Mouse (Mus musculus): ENCODE measurements around the gene Usp44. TPM values are rescaled to one million over a fixed set of nuclear protein-coding genes. Genes with fewer than 3 reads are reported as not detected.
"Not testable (repeated sequence)": the region's sequence is repeated elsewhere in the genome, so short reads cannot be mapped to it uniquely, and the experiment has no call there.

Usp44 gene
- polyA plus RNA-seq, 1 experiment from 2014 or later, result 0.88 TPM

DNA sequence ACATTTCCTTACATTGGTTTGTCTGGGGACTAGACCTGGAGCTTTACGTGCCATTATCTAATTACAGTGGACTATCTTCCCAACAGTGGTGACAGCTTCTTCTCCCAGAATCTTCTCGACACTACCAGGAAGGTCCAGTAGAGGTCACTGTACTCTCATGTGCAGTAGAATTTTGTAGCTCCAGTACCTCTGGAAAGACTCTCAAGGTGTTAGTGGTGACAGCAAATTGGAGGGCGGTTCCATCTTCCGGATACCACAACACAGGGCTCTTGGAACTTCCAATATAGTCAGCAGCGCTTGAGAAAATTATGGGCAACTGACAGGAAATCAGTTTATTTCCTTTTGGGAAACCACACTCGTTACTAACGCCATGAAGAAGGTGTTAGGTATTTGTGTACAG lies 12.7 kb upstream of the Usp44 start:
- peaks cover 31% of the 10 kb centered on the region for H3K27me3 ChIP-seq
- 0 out of 2 replicates have a peak, but pooled peaks cover 1% of the 10 kb centered on the region for H3K4me1 ChIP-seq
- WGBS, result 23% methylated on average over 7 of the region's 7 CpGs
- no peaks in the 10 kb centered on the region for H3K36me3 ChIP-seq
- no peaks in the 10 kb centered on the region for H3K9me3 ChIP-seq
- ATAC-seq (ENCODE audit: low FRiP score, low read depth), result no peak; the same call in 1 of the 2 replicates
- H3K4me2 ChIP-seq (replicated peaks), result no peak overlapping the region
- H3K27ac ChIP-seq, result no peak overlapping the region
- no peak overlapping the region for H3K9ac ChIP-seq
- H3K4me3 ChIP-seq, result no peak overlapping the region

DNA sequence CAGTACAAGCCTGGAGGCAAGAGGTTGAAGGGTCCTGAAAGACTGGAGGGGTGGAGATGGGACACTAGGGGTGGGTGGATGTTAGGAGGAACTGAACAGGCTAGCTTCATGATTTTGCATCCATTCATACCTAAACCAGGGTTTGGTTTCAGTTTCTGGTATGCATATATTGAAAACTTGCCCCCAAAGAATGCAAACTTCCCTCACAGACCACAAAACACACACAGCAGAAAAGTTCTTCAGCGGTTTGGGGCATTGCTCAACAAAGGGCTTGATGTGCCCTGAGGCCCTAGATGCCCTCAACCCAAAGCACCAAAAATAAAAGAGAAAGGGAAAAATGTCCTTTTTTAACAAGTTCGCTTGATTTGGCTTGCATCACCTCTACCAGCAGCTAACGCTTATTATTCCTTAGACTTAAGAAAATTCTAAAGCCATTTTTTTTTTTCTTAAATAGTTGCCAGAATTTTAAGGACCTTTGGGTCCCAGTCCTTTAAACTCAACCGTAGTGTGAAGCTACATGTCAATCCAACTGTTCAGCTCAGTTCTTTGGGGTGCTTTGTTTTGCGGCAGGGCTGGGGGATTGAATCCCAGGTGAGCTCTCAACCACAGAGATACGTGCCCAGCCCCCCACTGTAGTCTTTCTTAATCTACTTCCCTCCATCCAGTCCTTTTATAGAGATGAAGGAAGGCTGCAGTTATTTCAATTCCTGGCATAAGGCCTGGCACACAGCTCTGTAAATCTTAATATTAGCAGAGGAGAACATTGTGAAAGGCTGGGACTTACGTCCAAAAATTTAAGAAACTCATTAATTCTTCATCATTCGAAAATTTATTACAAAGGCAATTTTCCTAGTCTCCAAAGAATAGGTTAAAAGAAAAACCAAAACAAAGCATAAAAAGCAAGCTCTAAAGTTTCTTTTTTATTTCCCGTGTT lies 1.2 kb upstream of the Usp44 start:
- Histone ChIP-seq H3K4me2 (replicated peaks) (no peak overlapping the region), H3K4me3 (no peak overlapping the region), H3K9ac (no peak overlapping the region), H3K4me1 (peaks cover 25% of the 10 kb centered on the region), H3K36me3 (no peaks in the 10 kb centered on the region), H3K27ac (no peak overlapping the region), H3K9me3 (no peaks in the 10 kb centered on the region), H3K27me3 (peaks cover 56% of the 10 kb centered on the region)
- WGBS, result 38% methylated on average over 9 of the region's 9 CpGs
- no peak for ATAC-seq (ENCODE audit: low FRiP score, low read depth)

DNA sequence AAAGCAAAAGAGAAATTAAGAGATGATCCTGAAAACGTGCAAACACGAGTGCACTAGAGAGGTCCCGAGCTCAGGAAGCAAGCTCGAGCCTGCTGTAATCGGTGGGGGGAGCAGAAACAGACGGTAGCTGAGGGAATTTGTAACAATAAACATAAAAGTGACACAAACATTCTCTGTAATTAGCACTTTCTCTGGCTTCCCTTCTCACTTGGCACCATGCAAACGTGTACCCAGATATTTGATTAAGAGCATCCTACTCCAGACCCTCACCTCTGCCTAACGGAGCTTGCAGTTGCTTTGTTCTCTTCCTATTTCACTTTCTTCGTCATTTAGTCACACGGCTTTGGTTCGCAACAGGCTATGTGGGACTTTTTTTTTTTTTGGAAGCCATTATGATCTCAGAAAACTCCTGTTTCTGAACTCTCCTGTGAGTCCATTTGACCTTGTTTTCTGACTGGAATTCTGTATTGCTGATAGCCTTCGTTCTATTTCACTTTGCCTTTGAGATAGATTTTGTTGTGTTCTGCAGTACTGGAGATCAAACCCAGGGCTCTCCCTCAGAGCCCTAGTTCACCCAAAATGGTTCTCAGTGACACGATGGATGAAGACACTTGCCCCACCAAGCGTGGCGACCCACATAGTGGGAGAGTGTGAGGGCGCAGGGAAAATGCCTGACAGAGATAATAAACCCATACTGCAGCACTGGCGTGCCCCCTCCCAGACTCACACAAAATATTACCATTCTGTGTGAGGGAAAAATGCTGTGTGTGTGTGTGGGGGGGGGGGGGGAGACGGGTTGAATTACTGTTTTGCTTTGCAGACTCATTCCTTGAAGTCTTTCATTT lies 597 bp downstream of the Usp44 start:
- Histone ChIP-seq H3K36me3 (no peaks in the 10 kb centered on the region), H3K27me3 (peaks cover 74% of the 10 kb centered on the region), H3K4me2 (replicated peaks) (peak overlapping the region; percentile 42), H3K9me3 (no peaks in the 10 kb centered on the region), H3K4me3 (peak overlapping the region; percentile 17), H3K4me1 (peaks cover 25% of the 10 kb centered on the region), H3K27ac (no peak overlapping the region), H3K9ac (no peak overlapping the region)
- no peak for ATAC-seq (ENCODE audit: low FRiP score, low read depth)
- 3% methylated on average over 18 of the region's 18 CpGs for WGBS

DNA sequence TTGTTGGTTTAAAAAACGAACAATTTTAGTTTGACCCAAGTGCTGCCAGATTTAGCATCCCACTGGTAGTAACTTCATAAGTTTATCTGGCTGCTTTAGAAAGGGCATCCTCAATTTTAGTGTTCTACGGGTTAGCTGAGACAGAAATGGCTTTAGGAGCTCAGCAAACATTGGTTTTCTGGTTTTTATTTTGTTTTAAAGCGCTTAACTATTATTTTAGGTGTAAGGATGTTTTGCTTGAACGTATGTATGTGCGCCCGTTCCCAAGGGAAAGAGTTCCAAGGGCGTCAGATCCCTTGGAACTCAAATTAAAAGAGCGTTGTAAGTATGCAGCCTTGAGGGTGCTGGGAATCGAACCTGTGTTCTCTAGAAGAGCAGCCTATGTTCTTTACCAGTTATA lies 1.5 kb downstream of the Usp44 start:
- no peak overlapping the region for H3K4me2 ChIP-seq (replicated peaks)
- peaks cover 25% of the 10 kb centered on the region for H3K4me1 ChIP-seq
- no peaks in the 10 kb centered on the region for H3K36me3 ChIP-seq
- H3K27me3 ChIP-seq, result peaks cover 75% of the 10 kb centered on the region
- peak overlapping the region; percentile 65; the same call in 1 of the 2 replicates for H3K4me3 ChIP-seq
- ATAC-seq (ENCODE audit: low FRiP score, low read depth), result no peak
- H3K9me3 ChIP-seq, result no peaks in the 10 kb centered on the region
- WGBS, result 27% methylated on average over 9 of the region's 9 CpGs
- H3K27ac ChIP-seq, result no peak overlapping the region
- no peak overlapping the region for H3K9ac ChIP-seq

DNA sequence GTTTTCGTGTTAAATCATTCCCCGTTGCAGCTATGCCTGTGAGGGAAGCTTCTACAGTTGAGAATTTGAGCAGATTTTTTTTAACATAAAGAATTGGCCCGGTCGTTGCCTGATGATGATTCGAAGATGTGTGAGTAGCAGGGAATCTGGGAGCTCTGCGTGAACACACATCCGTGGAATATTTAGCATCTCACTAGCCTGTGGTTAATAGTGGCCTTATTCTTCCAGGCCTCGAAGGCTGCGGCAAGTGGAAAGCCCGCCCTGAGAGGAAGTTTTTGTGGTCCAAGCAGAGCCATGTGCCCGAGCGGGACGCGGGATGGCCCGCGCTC lies 2.0 kb downstream of the Usp44 start:
- H3K27ac ChIP-seq, result no peak overlapping the region
- H3K36me3 ChIP-seq, result no peaks in the 10 kb centered on the region
- H3K9ac ChIP-seq, result peak overlapping the region; percentile 61
- H3K4me1 ChIP-seq, result peaks cover 25% of the 10 kb centered on the region
- peak overlapping the region; percentile 65 for H3K4me3 ChIP-seq
- no peaks in the 10 kb centered on the region for H3K9me3 ChIP-seq
- no peak for ATAC-seq (ENCODE audit: low FRiP score, low read depth)
- peak overlapping the region; percentile 97 for H3K4me2 ChIP-seq (replicated peaks)
- 2% methylated on average over 16 of the region's 16 CpGs for WGBS
- H3K27me3 ChIP-seq, result peaks cover 75% of the 10 kb centered on the region

DNA sequence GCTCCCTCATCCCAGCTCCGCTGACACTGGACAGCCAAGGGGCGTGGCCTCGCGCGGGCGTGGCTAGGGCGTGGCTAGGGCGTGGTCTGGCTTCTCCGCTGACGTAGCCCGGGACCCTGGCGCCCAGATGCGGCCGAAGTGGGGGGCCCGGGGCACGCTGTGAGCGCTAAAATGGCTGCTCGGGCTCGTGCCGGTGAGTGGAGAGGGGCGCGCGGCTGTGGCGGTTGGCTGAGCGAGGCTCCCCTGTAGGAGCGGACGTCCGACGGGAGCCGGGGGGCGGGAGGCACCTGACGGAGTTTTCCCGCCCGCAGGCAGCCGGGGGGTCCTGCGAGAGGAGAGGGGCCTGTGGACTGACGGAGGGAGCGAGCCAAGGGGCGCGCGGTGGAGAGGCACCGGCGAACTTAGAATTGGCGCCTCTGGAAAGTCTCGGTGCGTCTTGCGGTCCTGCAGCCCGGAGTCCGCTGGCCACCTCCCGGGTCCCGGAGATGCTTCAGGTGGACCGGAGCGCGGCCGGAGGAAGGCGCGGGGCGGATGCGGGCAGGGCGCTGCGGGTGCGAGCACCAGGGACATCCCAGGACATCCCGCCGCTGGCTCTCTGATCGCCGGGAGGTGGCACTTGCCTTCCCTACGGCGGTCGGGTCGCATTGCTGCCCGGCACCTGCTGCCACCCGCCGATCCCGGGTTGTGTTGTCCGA lies 2.5 kb downstream of the Usp44 start:
- peak; percentile 91 for ATAC-seq (ENCODE audit: low FRiP score, low read depth)
- peak overlapping the region; percentile 97 for H3K4me2 ChIP-seq (replicated peaks)
- H3K4me1 ChIP-seq, result peaks cover 25% of the 10 kb centered on the region
- under 1% methylated on average over 72 of the region's 75 CpGs for WGBS
- H3K4me3 ChIP-seq, result peak overlapping the region; percentile 65
- peak overlapping the region; percentile 61 for H3K9ac ChIP-seq
- no peaks in the 10 kb centered on the region for H3K9me3 ChIP-seq
- no peaks in the 10 kb centered on the region for H3K36me3 ChIP-seq
- H3K27me3 ChIP-seq, result peaks cover 75% of the 10 kb centered on the region
- no peak overlapping the region for H3K27ac ChIP-seq

DNA sequence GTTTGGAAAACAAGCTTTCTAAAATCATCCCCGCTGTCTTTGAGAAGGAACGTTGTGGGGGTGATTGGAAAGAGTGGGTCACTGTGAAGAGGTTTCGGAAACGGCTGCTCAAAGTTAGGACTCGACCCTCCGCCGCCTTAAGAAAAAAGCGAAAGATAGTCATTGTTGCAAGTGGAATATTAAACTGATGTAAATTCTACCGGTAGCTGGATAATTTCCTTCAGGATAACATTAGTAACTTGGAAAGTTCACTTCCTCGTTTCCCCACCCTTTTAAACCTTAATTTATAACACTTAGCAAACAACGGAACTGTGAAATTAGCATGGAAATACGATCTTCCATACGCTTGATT lies 3.0 kb downstream of the Usp44 start:
- peak overlapping the region; percentile 97 for H3K4me2 ChIP-seq (replicated peaks)
- no peak for ATAC-seq (ENCODE audit: low FRiP score, low read depth)
- peaks cover 25% of the 10 kb centered on the region for H3K4me1 ChIP-seq
- peak overlapping the region; percentile 65 for H3K4me3 ChIP-seq
- 5% methylated on average over 13 of the region's 13 CpGs for WGBS
- H3K27me3 ChIP-seq, result peaks cover 75% of the 10 kb centered on the region
- H3K9me3 ChIP-seq, result no peaks in the 10 kb centered on the region
- peak overlapping the region; percentile 61; the same call in 1 of the 2 replicates for H3K9ac ChIP-seq
- H3K27ac ChIP-seq, result no peak overlapping the region
- H3K36me3 ChIP-seq, result no peaks in the 10 kb centered on the region

DNA sequence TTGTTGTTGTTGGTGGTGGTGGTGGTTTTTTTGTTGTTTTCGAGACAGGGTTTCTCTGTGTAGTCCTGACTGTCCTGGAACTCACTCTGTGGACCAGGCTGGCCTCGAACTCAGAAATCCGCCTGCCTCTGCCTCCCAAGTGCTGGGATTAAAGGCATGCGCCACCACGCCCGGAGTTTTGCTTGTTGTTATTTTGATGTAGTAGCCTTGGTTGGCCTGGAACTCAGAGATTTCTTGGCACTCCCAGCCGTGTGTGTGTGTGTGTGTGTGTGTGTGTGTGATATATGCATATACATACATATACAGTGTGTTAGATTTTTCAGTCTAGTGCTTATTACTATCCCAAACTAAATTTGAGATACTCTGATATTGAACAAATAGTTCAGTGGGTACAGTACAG lies 3.8 kb downstream of the Usp44 start:
- not testable (repeated sequence) for H3K27ac ChIP-seq; H3K9me3 ChIP-seq; H3K4me2 ChIP-seq (replicated peaks); H3K4me3 ChIP-seq; H3K36me3 ChIP-seq; ATAC-seq (ENCODE audit: low FRiP score, low read depth); H3K9ac ChIP-seq
- Histone ChIP-seq H3K27me3 (peaks cover 68% of the 10 kb centered on the region), H3K4me1 (peaks cover 25% of the 10 kb centered on the region)
- 86% methylated on average over 7 of the region's 7 CpGs for WGBS

DNA sequence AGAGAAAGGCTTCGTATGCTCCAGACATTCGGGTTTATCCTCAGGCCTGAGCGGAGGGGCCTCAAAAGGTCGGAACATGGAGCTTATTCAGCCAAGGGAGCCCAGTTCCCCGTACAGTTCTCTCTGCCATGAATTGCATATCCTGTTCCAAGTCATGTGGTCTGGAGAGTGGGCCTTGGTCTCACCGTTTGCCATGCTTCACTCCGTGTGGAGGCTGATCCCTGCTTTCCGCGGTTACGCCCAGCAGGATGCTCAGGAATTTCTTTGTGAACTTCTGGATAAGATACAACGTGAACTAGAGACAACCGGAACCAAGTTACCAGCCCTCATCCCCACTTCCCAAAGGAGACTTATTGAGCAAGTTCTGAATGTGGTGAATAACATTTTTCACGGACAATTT lies 15.4 kb downstream of the Usp44 start:
- H3K9ac ChIP-seq, result no peak overlapping the region

DNA sequence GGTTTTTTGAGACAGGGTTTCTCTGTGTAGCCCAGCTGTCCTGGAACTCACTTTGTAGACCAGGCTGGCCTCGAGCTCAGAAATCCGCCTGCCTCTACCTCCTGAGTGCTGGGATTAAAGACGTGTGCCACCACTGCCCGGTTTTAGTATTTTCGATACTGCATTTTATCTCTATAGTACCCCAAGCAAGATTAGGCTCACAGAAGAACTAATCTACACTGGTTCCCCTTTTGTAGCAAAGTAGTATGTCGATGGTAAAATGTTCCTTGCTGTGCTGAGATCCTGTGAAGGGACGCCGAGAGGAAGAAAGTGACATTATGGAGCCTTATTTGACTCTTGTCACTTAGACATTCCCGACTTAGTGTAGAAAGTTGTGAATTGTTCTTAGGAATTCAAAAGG lies 23.8 kb downstream of the Usp44 start:
- Histone ChIP-seq H3K4me3 (no peak overlapping the region), H3K27me3 (no peaks in the 10 kb centered on the region), H3K4me1 (no peaks in the 10 kb centered on the region), H3K9ac (no peak overlapping the region), H3K9me3 (no peaks in the 10 kb centered on the region), H3K4me2 (replicated peaks) (no peak overlapping the region), H3K27ac (no peak overlapping the region), H3K36me3 (peaks cover 10% of the 10 kb centered on the region)
- 89% methylated on average over 9 of the region's 9 CpGs for WGBS
- ATAC-seq (ENCODE audit: low FRiP score, low read depth), result no peak

More for the DNA sequence above, 15.4 kb downstream of the Usp44 start:
- ATAC-seq (ENCODE audit: low FRiP score, low read depth), result no peak
- Histone ChIP-seq H3K9me3 (peaks cover 14% of the 10 kb centered on the region), H3K27ac (no peak overlapping the region), H3K4me3 (no peak overlapping the region), H3K4me1 (no peaks in the 10 kb centered on the region), H3K36me3 (peaks cover 4% of the 10 kb centered on the region; the same call in 1 of the 2 replicates), H3K4me2 (replicated peaks) (no peak overlapping the region), H3K27me3 (no peaks in the 10 kb centered on the region)
- 95% methylated on average over 13 of the region's 13 CpGs for WGBS

DNA sequence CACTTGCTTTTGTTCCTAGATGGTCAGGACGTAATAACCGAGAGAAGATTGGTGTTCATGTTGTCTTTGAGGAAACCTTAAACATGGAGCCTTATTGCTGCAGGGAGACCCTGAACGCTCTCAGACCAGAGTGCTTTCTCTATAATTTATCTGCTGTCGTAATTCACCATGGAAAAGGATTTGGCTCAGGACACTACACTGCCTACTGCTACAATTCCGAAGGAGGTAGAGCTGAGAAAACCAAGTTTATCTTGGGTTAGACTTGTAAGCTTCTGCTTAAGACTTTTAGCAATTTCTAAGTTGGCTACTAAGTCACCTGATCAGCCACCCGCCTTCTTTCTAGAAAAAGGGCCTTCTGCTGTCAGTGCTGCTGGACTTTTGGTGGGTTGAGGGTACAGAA lies 24.7 kb downstream of the Usp44 start:
- H3K4me1 ChIP-seq, result no peaks in the 10 kb centered on the region
- no peak overlapping the region for H3K4me2 ChIP-seq (replicated peaks)
- no peaks in the 10 kb centered on the region for H3K9me3 ChIP-seq
- ATAC-seq (ENCODE audit: low FRiP score, low read depth), result no peak
- 79% methylated on average over 6 of the region's 6 CpGs for WGBS
- no peak overlapping the region for H3K27ac ChIP-seq
- H3K4me3 ChIP-seq, result no peak overlapping the region
- H3K27me3 ChIP-seq, result no peaks in the 10 kb centered on the region
- no peak overlapping the region for H3K9ac ChIP-seq
- peaks cover 20% of the 10 kb centered on the region for H3K36me3 ChIP-seq

DNA sequence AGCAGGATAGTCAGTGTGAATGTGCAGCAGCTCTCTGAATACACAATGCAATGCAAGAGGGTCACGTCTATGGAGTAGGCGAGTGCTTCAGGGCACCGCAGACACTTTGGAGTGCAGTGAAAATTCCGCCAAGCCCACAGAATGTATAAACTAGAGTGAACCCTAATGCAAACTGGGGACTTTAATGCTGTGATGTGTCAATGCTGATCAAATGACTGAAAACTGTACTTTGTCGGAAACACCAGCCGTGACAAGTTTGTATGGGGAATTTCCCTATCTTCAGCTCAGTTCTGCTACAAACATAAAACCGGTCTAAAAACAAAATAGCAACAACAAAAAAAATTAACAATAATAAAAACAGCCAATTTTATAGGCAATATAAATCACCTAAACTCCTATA lies 37.0 kb downstream of the Usp44 start:
- no peaks in the 10 kb centered on the region for H3K27me3 ChIP-seq
- WGBS, result 93% methylated on average over 7 of the region's 7 CpGs
- H3K9me3 ChIP-seq, result no peaks in the 10 kb centered on the region
- no peaks in the 10 kb centered on the region for H3K4me1 ChIP-seq
- H3K36me3 ChIP-seq, result peaks cover 84% of the 10 kb centered on the region
- no peak overlapping the region for H3K27ac ChIP-seq
- no peak for ATAC-seq (ENCODE audit: low FRiP score, low read depth)
- H3K4me2 ChIP-seq (replicated peaks), result no peak overlapping the region
- no peak overlapping the region for H3K9ac ChIP-seq
- no peak overlapping the region for H3K4me3 ChIP-seq

All from limb, embryonic 13.5 days (tissue).